Mouse (Mus musculus) hindbrain, embryonic 15.5 days (tissue): ENCODE measurements at regions not wholly inside any gene's neighbourhood (a gene's known extent, or its start where the extent isn't known, plus 50 kb on each side); places are given as distances from the start of the nearest gene placed in this dataset.

Experiments used
- ATAC-seq: fragments of 200-750 bp; cut with Nextera tagmentation; 2 replicates; pipeline ENCODE4 v1.8.0; 2017; ENCODE audit warnings: low read depth, moderate number of reproducible peaks, moderate TSS enrichment; ENCODE audit not compliant: low FRiP score
- H3K27ac ChIP-seq: fragments of 300-500 bp; sonication (generic); replicated peaks from 2 replicates; pipeline ENCODE4 v1.5.1; 2015; ENCODE audit warnings: mild to moderate bottlenecking, inconsistent platforms
- H3K27me3 ChIP-seq: fragments of 300-500 bp; sonication (generic); 2 replicates; pipeline ENCODE4 v1.6.1; 2015; ENCODE audit warnings: control low read depth, inconsistent platforms
- H3K36me3 ChIP-seq: fragments of 300-500 bp; sonication (generic); 2 replicates; pipeline ENCODE4 v1.6.1; 2015; ENCODE audit warnings: control low read depth, inconsistent platforms
- H3K4me1 ChIP-seq: fragments of 300-500 bp; sonication (generic); replicated peaks from 2 replicates; pipeline ENCODE4 v1.6.1; 2015; ENCODE audit warnings: control low read depth, inconsistent platforms
- H3K4me2 ChIP-seq: fragments of 300-500 bp; sonication (generic); 2 replicates; pipeline ENCODE4 v1.6.1; 2015; ENCODE audit warnings: moderate library complexity, mild to moderate bottlenecking, inconsistent platforms
- H3K4me3 ChIP-seq: fragments of 300-500 bp; sonication (generic); 2 replicates; pipeline ENCODE4 v1.5.1; 2015; ENCODE audit warnings: mild to moderate bottlenecking, inconsistent platforms
- H3K9ac ChIP-seq: fragments of 300-500 bp; sonication (generic); 2 replicates; pipeline ENCODE4 v1.6.1; 2015; ENCODE audit warnings: inconsistent platforms
- H3K9me3 ChIP-seq: fragments of 300-500 bp; sonication (generic); 2 replicates; pipeline ENCODE4 v1.6.1; 2016; ENCODE audit warnings: control low read depth, inconsistent platforms
- WGBS: fragments of 180-500 bp; shearing (Covaris S2); methylation state at CpG from one replicate; pipeline ENCODE4 v1.1.7; 2015; 5-methylcytosine and 5-hydroxymethylcytosine counted together

GRCm38 (mm10) chr15:62389431-62390105 is 1455.4 kb downstream of the Gsdmc2 start:
- no peaks in the 10 kb centered on the region for H3K4me1 ChIP-seq
- no peak overlapping the region for H3K27ac ChIP-seq
- ATAC-seq = no peak
- 92% methylated on average over 3 of the region's 3 CpGs for WGBS
- no peak overlapping the region for H3K4me3 ChIP-seq
- H3K9ac ChIP-seq = no peak overlapping the region
- no peaks in the 10 kb centered on the region for H3K36me3 ChIP-seq
- H3K4me2 ChIP-seq = no peak overlapping the region
- H3K9me3 ChIP-seq = no peaks in the 10 kb centered on the region
- no peaks in the 10 kb centered on the region for H3K27me3 ChIP-seq

GRCm38 (mm10) chr15:62382233-62382632 is 1459.4 kb upstream of the A1bg start:
- H3K4me3 ChIP-seq = no peak overlapping the region
- H3K9ac ChIP-seq = no peak overlapping the region
- H3K4me1 ChIP-seq = no peaks in the 10 kb centered on the region
- ATAC-seq = no peak
- no peak overlapping the region for H3K4me2 ChIP-seq
- 89% methylated on average over 2 of the region's 2 CpGs for WGBS
- H3K27ac ChIP-seq = no peak overlapping the region
- no peaks in the 10 kb centered on the region for H3K36me3 ChIP-seq
- 0 out of 2 replicates have a peak, but pooled peaks cover 5% of the 10 kb centered on the region for H3K9me3 ChIP-seq
- H3K27me3 ChIP-seq = no peaks in the 10 kb centered on the region

- no peak overlapping the region for H3K27ac ChIP-seq
- no peak for ATAC-seq
- no peak overlapping the region for H3K4me3 ChIP-seq
- H3K9ac ChIP-seq = no peak overlapping the region
- H3K4me2 ChIP-seq = no peak overlapping the region
- no peaks in the 10 kb centered on the region for H3K27me3 ChIP-seq
- WGBS = 93% methylated on average over 3 of the region's 3 CpGs
- no peaks in the 10 kb centered on the region for H3K9me3 ChIP-seq
- no peaks in the 10 kb centered on the region for H3K4me1 ChIP-seq
- no peaks in the 10 kb centered on the region for H3K36me3 ChIP-seq
Observed at GRCm38 (mm10) chr15:62374641-62375040, 1451.8 kb upstream of the A1bg start.

GRCm38 (mm10) chr15:62361171-62361570 is 1438.4 kb upstream of the A1bg start:
- H3K27ac ChIP-seq = no peak overlapping the region
- no peaks in the 10 kb centered on the region for H3K27me3 ChIP-seq
- no peak overlapping the region for H3K9ac ChIP-seq
- no peaks in the 10 kb centered on the region for H3K36me3 ChIP-seq
- H3K4me2 ChIP-seq = no peak overlapping the region
- no peak overlapping the region for H3K4me3 ChIP-seq
- no peaks in the 10 kb centered on the region for H3K9me3 ChIP-seq
- ATAC-seq = no peak
- H3K4me1 ChIP-seq = no peaks in the 10 kb centered on the region

GRCm38 (mm10) chr15:62358338-62359239 is 1435.8 kb upstream of the A1bg start:
- Histone ChIP-seq H3K4me1 (no peaks in the 10 kb centered on the region), H3K9me3 (no peaks in the 10 kb centered on the region), H3K4me3 (no peak overlapping the region), H3K36me3 (no peaks in the 10 kb centered on the region), H3K27me3 (no peaks in the 10 kb centered on the region), H3K4me2 (no peak overlapping the region), H3K27ac (no peak overlapping the region), H3K9ac (no peak overlapping the region)
- ATAC-seq = no peak
- WGBS = 68% methylated on average over 8 of the region's 8 CpGs

- Histone ChIP-seq H3K4me2 (no peak overlapping the region), H3K9me3 (no peaks in the 10 kb centered on the region), H3K4me1 (no peaks in the 10 kb centered on the region), H3K4me3 (no peak overlapping the region), H3K36me3 (no peaks in the 10 kb centered on the region), H3K9ac (no peak overlapping the region), H3K27me3 (no peaks in the 10 kb centered on the region), H3K27ac (no peak overlapping the region)
- ATAC-seq = no peak
- WGBS = 87% methylated on average over 4 of the region's 4 CpGs
Observed at GRCm38 (mm10) chr15:62353786-62354185, 1431.0 kb upstream of the A1bg start.

GRCm38 (mm10) chr15:62350862-62351757 is 1428.3 kb upstream of the A1bg start:
- H3K9me3 ChIP-seq = no peaks in the 10 kb centered on the region
- ATAC-seq = no peak
- WGBS = 70% methylated on average over 6 of the region's 6 CpGs
- no peaks in the 10 kb centered on the region for H3K27me3 ChIP-seq
- no peak overlapping the region for H3K4me2 ChIP-seq
- H3K4me1 ChIP-seq = no peaks in the 10 kb centered on the region
- no peak overlapping the region for H3K27ac ChIP-seq
- no peak overlapping the region for H3K9ac ChIP-seq
- no peak overlapping the region for H3K4me3 ChIP-seq
- no peaks in the 10 kb centered on the region for H3K36me3 ChIP-seq

- Histone ChIP-seq H3K27me3 (no peaks in the 10 kb centered on the region), H3K9ac (no peak overlapping the region), H3K4me2 (no peak overlapping the region), H3K4me3 (no peak overlapping the region), H3K36me3 (no peaks in the 10 kb centered on the region), H3K4me1 (no peaks in the 10 kb centered on the region), H3K27ac (no peak overlapping the region), H3K9me3 (no peaks in the 10 kb centered on the region)
- WGBS = 98% methylated on average over 3 of the region's 3 CpGs
- ATAC-seq = no peak
Observed at GRCm38 (mm10) chr15:62349981-62350380, 1427.2 kb upstream of the A1bg start.

- WGBS = 94% methylated on average over 2 of the region's 2 CpGs
- no peaks in the 10 kb centered on the region for H3K36me3 ChIP-seq
- no peak overlapping the region for H3K9ac ChIP-seq
- ATAC-seq = no peak
- no peak overlapping the region for H3K4me3 ChIP-seq
- H3K9me3 ChIP-seq = no peaks in the 10 kb centered on the region
- no peaks in the 10 kb centered on the region for H3K27me3 ChIP-seq
- no peak overlapping the region for H3K27ac ChIP-seq
- H3K4me1 ChIP-seq = no peaks in the 10 kb centered on the region
- H3K4me2 ChIP-seq = no peak overlapping the region
Observed at GRCm38 (mm10) chr15:62348956-62349355, 1426.1 kb upstream of the A1bg start.

GRCm38 (mm10) chr15:62347697-62348096 is 1424.9 kb upstream of the A1bg start:
- no peak overlapping the region for H3K9ac ChIP-seq
- no peak for ATAC-seq
- no peaks in the 10 kb centered on the region for H3K36me3 ChIP-seq
- H3K27ac ChIP-seq = no peak overlapping the region
- no peak overlapping the region for H3K4me2 ChIP-seq
- no peak overlapping the region for H3K4me3 ChIP-seq
- no peaks in the 10 kb centered on the region for H3K9me3 ChIP-seq
- 92% methylated on average over 2 of the region's 2 CpGs for WGBS
- no peaks in the 10 kb centered on the region for H3K4me1 ChIP-seq
- H3K27me3 ChIP-seq = no peaks in the 10 kb centered on the region

GRCm38 (mm10) chr15:62345893-62346292 is 1423.1 kb upstream of the A1bg start:
- 82% methylated on average over 5 of the region's 5 CpGs for WGBS
- Histone ChIP-seq H3K27me3 (no peaks in the 10 kb centered on the region), H3K4me3 (no peak overlapping the region), H3K9ac (no peak overlapping the region), H3K4me2 (no peak overlapping the region), H3K9me3 (no peaks in the 10 kb centered on the region), H3K27ac (no peak overlapping the region), H3K36me3 (no peaks in the 10 kb centered on the region), H3K4me1 (no peaks in the 10 kb centered on the region)
- no peak for ATAC-seq
